Mouse (Mus musculus): ENCODE data around the gene H2al1b.

Gene H2al1b

GRCm38 (mm10) chrX:11346756-11347155, 44.5 kb downstream of the H2al1b start:
- no peak for DNase-seq (ENCODE audit: low spot score in 2 of 2)

All from spleen, postnatal 10 days (tissue).